Mouse (Mus musculus): ENCODE measurements around the gene Fgd4.

Fgd4 gene

DNA sequence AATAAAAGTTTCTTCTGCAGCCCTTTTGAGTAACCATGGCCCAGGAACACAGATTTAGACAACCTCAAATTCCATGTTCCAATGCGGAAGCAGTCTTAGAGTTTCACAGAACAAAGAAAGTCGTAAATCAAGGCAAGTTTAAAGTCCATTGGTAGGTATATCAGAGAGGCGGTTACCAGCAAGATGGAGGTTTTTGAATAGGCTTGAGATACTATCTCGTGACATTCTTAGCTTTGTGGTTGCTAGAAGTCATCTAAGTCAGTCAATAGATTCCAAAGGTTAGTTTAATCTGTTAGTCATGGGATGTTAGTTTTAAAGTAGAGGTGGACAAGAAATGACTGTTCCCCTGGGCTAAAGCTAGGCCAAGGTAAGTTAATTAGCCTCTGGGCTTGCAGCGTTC, at the start of gene Fgd4:
Fgd4 (minus strand) TSS at position 89 of the 400 bp plus-strand sequence.
- no peak for DNase-seq (ENCODE audit: low spot score)

DNA sequence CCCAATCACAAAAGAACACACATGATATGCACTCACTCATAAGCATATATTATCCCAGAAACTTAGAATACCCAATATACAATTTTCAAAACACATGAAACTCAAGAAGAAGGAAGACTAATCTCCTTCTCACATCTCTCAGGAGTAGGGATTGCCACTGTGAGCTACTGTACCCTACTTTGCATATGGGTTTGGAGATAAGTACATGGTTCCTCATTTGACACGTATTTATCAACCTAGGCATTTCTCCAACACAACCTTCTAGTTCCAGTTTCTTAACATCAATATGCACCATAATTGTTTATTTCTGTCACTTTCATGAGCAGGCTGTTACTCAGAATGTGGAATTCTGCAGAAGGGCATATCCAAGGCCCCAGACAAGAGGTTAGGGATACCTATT, 44.8 kb upstream of the Fgd4 start:
- DNase-seq (ENCODE audit: low spot score), result no peak

DNA sequence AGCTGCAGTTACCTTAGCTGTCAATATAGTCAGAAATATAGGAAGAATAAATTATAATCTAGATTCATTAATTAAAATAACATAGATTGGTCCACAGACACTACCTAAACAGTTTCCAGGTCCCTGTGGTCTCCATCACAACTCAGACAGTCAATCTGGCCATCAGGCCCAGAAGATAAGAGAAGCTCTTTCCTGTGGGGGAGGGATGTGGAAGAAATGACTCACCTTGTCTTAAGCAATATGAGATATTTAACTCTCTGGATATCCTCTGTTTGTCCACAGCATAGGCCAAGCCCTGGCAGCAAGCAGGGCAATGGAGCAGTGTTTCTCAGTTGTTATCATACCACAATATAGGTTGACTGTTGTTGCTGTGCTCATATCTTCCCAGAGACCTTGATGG, 33.4 kb upstream of the Fgd4 start:
- DNase-seq (ENCODE audit: low spot score), result no peak

DNA sequence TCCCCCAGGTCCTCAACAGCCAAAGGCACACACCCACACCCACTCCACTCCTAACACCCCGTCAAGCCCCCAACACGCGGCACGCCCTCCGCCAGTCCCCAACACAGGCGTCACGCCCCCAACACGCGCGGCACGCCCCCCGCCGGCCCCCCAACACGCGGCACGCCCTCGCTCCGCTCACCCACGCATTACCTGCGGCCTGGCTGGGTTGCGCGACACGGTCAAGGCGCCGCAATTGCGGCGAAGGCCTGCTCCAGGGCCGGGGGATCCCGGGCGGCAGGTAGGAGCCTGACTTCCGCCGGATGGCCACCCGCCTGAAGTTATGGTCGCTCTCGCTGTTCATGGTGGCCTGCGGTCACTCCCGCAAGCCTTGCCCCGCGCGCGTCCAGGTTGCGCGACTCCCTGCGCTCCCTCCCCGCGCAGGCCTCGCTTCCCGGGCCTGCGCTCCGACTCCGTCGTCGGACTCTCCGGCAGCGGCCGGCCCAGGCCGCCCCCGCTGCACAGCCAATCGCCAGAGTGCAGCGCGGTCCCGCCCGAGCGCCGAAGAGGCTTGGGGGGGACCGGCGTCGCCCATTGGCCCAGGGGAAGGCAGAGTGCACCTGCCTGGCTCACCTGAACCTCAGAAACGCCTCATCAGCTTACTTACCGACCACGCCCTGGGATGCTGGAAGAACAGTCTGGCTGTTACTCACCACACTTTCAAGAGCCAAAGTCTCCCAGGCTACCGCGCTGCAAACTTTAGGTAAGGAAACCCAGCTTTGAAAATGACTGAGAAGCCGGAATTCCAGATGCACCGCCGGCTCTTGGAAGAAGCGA, 555 bp downstream of the Fgd4 start:
- DNase-seq (ENCODE audit: low spot score), result peak; percentile 73

DNA sequence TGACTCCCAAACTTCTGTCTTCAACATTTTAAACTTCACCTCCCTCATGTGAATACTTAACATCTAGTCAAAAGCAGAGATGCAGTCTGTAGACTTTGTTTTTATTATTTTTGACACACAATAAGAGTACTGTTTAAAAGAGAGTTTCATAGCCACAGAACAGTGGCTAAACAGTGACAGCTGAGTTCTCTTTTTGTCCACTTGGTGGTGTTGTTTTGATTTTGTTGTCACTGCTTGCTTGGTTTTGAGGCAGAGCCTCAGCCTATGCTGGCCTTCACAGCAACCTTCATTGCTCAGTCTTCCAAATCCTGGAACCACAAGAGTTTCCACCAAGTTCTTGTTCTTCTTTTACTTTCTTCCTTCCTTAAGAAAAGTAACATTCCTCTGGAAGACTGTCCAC, 3.8 kb downstream of the Fgd4 start:
- DNase-seq (ENCODE audit: low spot score), result no peak

DNA sequence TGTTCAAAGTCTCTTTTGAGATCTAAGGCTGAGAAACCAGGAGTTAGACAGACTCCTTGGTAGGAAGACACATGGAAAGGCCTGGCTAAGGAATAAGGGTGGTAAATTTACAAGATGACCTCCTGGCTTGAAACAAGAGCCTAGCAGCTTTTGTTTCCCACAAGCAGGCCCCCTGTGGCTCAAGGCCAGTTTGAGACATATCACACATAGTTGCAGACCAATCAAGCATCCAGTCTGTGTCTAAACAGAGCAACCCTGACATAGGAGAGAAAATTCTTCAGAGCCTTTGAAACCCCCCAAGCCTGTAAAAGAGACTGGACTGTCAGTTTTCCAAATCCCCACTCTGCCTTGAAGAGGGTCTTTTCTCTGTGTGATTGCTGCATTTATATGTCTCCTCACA, 7.7 kb downstream of the Fgd4 start:
- no peak for DNase-seq (ENCODE audit: low spot score)

DNA sequence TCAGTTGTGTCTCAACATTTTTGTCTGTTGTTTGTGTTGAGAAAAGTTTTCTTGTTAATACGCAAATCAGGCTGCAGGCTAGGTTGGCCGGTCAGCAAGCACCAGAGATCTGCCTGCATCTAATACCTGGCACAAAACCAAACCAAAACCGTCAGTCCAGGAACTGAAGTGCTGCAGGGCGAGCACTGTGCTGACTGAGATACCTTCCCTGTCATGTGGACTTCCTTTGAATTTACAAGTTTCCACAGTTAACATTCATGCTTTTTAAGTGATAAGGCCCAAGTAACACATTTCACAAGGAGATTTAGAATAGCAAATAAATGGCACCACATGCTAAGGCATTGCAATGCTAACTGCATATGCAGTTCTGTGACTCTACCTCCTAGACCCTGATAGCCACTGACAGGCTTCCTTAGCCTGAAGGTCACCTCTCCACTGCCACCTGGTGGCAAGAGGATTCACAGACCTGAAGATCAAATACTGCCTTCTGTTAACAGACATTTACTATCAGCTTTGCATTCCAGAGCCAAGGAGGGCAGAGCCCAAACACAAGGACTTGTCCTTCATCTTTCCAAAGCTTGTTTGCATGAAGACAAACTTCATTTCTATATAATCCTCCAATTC, 15.8 kb downstream of the Fgd4 start:
- DNase-seq (ENCODE audit: low spot score), result peak; percentile 72

DNA sequence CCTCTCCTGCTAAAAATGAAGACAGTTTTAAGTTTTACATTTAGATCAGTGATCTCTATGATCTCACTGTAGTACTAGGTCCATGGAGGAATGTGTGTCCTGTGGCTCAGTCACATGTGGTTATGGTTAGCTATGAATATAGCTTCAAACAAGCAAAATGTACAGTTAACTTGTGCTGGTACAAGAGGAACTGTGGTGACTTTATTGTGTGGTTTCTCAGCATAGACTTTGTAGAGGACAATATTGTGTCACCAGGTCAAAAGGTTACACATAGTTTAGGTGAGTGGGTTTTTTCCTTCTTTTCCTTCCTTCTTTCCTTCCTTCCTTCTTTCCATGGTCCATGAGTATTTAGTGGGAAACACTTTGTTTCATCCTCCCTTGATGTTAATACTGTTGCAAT, 23.8 kb downstream of the Fgd4 start:
- DNase-seq (ENCODE audit: low spot score), result no peak

DNA sequence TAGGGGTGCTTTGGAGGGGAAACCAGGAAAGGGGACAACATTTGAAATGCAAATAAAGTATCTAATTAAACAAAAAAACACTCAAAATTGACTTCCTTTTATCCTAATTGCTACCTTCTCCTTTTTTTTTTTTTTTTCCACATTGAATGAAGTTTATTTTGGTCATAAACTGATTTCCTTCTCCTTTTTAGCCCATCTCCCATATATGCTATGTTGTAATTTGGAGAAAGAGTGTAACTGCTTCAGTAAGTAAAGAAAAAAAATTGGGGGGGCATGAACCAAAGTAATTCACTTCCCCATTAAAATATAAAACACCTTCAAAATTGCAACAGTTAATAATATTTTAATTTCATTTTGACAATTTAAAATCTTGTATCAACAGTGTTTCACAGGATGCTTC, 25.8 kb downstream of the Fgd4 start:
- no peak for DNase-seq (ENCODE audit: low spot score)

DNA sequence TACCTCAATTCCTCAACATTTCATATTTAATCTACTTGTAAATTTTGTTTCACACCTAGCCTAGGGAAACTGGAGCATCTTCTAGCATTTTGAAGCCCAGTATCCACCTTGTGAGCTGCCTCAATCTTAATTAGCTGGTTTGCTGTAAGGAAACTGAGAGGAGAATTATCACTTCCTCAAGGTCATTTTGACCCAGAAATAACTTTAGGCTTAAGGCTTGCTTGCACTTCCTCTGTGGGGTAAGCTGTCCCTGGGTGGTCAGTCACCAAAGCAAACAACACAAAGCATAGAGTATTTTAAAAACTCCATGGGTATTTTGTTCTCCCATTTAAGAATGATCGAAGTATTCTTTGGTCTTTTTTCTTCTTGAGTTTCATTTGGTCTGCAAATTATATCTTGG, 27.2 kb downstream of the Fgd4 start:
- DNase-seq (ENCODE audit: low spot score), result no peak

DNA sequence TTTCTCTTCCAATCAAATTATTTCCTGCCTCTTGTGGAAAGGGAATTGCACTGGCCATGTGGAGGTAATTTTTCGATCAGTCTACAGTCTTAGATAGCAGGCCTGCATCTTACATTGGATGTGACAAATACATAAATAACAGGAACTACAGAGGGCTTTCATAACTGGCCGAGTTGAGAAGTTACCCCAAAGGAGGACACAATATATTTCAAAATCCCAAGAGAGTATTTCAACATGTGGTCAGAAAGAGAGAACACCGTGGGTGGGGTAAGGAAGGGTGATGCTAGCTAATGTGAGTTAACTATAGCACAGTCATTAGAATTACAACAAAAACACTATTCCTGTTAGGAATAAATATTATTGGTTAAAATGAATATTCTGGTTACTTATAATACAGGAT, 29.0 kb downstream of the Fgd4 start:
- DNase-seq (ENCODE audit: low spot score), result no peak

DNA sequence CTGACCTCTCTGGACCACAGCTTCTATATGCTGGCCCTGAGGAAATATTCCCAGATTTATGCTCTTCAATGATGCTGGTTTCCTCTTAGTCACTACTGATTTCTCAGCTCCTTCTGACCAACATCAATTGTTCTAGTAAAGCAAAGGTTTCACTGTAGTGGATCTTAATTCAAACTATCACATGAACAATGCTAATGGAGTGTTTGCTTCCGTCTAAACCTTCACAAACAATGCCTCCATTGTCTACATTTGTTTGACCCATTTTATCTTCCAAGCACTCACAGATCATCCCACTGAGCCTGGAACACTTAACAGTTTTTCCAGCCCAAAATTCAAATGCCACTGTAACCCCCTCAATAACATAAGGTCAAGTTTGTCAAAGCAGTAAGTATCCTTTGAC, 33.6 kb downstream of the Fgd4 start:
- no peak for DNase-seq (ENCODE audit: low spot score)

DNA sequence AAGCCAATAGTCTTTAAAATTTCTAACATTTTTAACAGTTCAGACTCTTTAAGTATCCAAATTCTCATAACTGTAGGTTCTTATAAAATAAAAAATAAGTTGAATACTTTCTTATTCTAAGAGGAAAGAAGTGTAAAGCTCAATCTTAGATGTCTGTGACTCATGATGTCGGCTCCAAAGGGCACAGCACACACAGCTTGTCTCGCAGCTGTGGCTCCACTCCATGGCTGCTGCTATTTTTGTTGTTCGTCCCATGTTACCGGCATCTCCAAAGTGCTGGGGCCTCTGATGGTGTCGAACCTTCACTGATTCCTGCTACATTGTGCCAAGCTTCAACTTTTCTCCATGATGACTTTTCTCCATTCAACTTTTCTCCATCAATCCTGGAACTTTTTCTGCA, 34.1 kb downstream of the Fgd4 start:
- no peak for DNase-seq (ENCODE audit: low spot score)

DNA sequence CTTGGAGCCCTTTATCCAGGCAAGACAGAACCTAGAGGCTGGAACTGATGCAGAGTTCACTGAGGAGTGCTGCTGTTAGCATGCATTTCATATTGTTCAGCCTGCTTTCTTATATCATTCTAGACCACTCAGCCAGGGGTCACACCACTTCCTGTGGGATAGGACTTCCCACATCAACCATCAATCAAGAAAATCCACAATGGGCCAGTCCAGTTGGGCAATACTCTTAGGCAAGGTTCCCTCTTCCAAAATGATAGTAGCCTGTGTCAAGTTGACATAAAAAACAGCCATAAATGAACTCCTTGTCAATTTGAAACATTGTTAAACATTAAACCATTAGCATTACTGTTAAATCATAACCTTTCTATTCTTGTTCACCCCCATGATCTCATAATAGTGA, 34.6 kb downstream of the Fgd4 start:
- no peak for DNase-seq (ENCODE audit: low spot score)

DNA sequence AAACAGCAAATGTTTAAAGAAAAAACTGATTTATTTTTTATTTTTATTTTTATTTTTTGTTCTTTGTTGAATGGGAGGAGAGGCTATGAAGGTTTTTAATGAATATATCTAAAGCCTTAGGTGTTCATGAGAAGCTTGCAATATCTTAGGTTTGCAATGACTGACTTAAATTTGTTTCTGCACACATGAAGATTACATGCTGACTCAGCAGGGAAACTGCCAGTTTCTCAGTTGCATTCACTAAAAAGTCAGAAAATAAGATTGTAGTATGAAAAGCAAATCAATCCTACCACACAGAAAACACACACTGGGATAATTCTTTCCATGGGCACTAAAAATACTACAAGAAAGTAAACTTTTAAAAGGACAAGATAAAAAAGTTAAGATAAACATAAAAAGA, 39.6 kb downstream of the Fgd4 start:
- DNase-seq (ENCODE audit: low spot score), result no peak

DNA sequence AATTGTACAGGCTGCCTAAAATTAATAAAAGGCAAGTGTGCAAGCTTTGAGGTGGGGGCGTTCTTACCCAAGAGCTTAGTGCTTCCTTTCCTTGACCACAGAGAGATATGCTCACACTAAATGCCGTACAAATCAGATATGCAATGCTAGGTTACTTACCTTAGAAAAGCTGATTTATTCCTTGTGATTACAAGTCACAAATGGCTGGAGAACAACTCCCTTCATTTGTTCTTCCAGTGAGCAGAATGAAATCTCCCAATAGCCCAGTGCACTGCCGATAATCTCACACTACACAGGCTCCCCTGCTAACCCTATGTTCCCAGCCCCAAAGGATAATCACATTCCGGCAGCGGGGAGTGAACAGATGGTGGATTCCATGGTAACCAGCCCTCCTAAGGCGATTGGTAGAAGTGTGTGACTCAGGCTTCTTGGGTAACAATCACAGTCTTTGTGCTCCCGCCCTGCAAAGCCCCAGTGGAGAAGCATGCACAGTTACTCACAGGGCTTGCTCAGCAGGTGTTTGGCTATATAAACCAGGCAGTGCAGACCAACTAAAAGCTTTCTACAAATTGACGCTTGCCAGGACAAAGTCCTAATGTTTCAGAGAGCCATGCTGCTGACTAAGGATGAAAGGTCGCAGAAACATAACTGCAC, 40.3 kb downstream of the Fgd4 start:
- peak; percentile 47 for DNase-seq (ENCODE audit: low spot score)

DNA sequence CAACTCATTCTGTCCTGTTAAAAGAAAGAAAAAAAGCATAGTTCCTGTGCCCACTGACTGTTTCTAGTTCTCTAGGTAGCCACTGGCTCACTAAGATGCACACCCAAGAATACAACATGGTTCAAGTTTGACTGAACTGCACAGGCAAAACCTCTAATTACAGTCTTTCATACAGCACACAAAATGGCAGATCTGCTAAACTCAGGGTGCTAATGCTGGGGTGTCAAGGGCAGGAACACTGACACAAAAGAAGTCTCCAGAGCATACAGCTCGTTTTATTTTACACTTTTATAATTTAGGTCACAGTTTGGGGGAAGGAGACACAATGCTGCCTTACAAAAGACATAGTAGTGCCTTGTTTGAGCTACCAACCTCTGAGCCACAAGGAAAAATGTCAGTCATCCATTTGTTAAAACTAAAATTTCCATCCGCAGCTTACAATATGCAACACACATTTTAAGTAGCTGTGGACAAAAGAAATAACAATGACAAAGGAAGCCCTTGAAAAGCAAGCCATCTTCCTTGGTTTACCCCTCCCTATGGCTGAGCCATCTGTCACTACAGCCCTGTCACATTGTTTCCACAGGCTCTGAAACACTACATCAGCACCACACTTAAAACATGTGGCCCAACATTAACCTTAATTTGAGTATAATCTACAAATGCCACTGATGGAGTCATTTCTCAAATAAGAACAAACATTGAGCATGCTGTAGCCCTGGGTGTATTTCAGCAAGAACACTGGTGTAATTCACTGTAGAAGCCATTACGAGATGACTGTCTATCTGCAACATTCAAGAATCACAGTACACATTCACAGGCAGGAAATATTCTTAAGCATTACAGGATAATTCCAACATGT, 41.1 kb downstream of the Fgd4 start:
- DNase-seq (ENCODE audit: low spot score), result no peak

DNA sequence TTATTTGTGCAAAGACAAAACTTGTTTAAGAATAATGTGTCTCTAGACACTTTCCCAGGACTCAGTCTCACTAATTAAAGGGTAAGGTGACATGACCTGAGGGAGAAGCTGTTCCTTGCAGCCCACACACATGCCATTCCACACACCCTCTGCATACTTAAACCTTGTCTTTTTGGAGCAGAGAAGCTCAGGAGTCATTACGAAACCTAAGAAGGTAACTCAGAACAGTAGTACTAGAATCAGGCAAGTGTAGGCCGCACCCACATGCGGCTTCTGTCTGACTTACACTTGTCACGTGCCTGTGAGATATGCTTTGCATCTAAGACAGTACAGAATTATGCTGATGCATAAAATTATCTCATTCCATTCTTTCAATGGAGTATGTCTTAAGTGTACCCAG, 42.6 kb downstream of the Fgd4 start:
- no peak for DNase-seq (ENCODE audit: low spot score)

DNA sequence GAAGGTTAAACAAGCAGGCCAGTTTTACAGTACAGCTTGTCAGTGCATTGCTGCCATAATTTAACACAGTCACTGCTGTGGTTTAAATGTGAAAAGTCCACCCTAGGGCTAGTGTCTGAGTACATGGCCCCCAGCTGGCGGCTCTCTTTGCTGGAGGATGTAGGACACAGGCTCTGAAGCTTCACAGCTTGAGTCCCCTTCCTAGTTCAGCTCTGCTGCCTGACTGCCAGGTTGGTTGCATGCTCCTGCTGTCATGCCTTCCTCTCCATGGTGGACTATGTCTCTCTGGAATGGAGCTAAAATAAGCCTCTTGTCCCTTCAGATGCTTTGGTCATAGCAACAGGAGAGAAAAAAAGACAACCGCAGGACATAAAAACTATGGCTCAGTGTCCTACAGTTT, 46.3 kb downstream of the Fgd4 start:
- no peak for DNase-seq (ENCODE audit: low spot score)

DNA sequence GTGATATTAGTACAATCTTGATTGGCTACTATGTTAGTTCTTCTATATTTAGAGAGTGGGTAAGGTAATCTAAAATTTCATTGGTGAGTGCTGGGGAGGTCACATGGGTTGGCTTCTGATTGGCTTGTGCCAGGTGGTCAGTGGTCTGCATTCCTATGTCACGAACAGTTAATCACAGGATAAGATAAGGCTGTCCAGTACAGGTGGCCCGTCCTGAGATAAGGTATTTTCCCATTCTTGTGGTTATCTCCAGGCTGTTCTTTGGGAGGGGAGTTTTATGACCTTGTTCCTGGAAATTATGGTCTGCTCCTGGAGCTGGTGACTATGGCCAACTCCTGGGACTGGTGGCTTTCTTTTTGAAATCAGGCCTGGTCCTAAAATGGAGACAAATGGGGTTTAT, 48.2 kb downstream of the Fgd4 start:
- DNase-seq (ENCODE audit: low spot score), result no peak

DNA sequence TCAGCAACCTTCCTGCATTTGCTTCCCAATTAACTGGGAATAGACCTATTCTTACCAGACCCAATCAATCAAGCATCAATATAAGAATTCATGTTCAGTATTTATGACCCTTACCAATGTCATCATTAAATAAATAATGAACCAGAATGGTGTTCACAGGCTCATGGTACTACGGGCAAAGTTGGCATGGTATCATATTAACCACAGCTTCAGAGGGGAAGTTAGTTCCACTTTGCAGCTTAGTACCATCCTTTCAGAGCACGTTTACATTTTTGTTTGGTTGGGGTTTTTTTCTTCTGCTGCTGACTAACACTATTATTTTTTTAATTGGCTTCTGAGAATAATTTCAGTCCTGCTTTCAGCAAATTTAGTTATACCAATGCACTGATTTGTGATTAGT, 51.2 kb downstream of the Fgd4 start:
- DNase-seq (ENCODE audit: low spot score), result no peak

DNA sequence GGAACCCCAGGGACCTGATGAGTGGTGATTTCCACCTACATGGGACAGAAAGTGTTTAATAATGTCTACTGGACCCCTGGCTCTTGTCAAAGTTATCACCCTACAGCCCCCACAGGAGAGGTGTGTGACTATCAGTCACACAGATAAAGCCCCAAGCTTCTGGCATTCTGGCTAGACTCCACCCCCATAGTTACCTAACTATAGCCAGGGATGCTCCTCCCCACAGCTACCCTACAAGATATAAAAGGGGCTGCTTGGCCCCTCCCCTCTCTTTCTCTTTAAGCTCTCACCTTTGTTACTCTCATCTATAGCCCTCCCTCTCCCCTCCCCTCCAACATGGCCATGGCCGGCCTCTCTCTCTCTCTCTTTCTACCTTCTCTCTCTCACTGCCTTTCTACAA, 53.7 kb downstream of the Fgd4 start:
- DNase-seq (ENCODE audit: low spot score), result no peak
